Mouse (Mus musculus): Measurements from ENCODE around the gene Krtap16-3.

GRCm38 (mm10) chr16:88938252-88938651 is 24.4 kb downstream of the Krtap16-3 start:
- TF ChIP-seq CTCF (IDR thresholded peaks at IDR 0.05; ENCODE audit: control insufficient read depth, insufficient read depth, insufficient read length): no peak
- TF ChIP-seq CEBPB (IDR thresholded peaks at IDR 0.05; ENCODE audit: low read depth): no peak
- no peak for TF ChIP-seq USF1 (IDR thresholded peaks at IDR 0.05; ENCODE audit: low read depth)
- no peak for TF ChIP-seq MAX (IDR thresholded peaks at IDR 0.05)
- TF ChIP-seq MYOG (IDR thresholded peaks at IDR 0.05; ENCODE audit: control insufficient read depth, extremely low read depth, insufficient read length): no peak
